Mouse (Mus musculus) ES-Bruce4 (cell line): Measurements from ENCODE around the gene Taar5.

Experiments
- CTCF ChIP-seq: IDR thresholded peaks from one replicate; pipeline ENCODE4 v1.8.1; 2011; ENCODE audit warnings: low read depth, low read length
- EP300 ChIP-seq: IDR thresholded peaks from 2 replicates; pipeline ENCODE4 v1.6.1; 2011; ENCODE audit warnings: low read depth, low read length; ENCODE audit not compliant: insufficient read depth
- POLR2A ChIP-seq: IDR thresholded peaks from one replicate; pipeline ENCODE4 v1.8.1; 2011; ENCODE audit warnings: low read length; ENCODE audit not compliant: insufficient read depth

DNA sequence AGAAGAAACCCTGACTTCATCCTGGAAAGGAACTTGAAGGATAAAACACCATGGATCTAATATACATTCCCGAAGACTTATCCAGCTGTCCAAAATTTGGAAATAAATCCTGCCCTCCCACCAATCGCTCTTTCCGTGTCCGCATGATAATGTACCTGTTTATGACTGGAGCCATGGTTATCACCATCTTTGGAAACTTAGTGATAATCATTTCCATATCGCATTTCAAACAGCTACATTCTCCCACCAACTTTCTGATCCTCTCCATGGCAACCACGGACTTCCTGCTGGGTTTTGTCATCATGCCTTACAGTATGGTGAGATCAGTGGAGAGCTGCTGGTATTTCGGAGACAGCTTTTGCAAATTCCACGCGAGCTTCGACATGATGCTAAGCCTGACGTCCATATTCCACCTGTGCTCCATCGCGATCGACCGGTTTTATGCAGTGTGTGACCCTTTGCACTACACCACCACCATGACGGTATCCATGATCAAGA, 20.9 kb upstream of the Taar5 start, which contains the start of gene Taar3:
- TF ChIP-seq CTCF: no peak
- TF ChIP-seq POLR2A: no peak
- no peak for TF ChIP-seq EP300
